Mouse (Mus musculus): ENCODE measurements around the gene Tmem52. TPM values are rescaled to one million over a fixed set of nuclear protein-coding genes. Genes with fewer than 3 reads are reported as not detected.

The Tmem52 gene
- polyA plus RNA-seq, 1 experiment from 2014 or later, result not detected

- no peak for ATAC-seq
- no peaks in the 10 kb centered on the region for H3K9me3 ChIP-seq
- no peak overlapping the region for H3K4me2 ChIP-seq (replicated peaks)
- H3K4me3 ChIP-seq (replicated peaks), result no peak overlapping the region
- no peak overlapping the region for H3K27ac ChIP-seq
- no peaks in the 10 kb centered on the region for H3K36me3 ChIP-seq
- no peaks in the 10 kb centered on the region for H3K27me3 ChIP-seq
- no peaks in the 10 kb centered on the region for H3K4me1 ChIP-seq (replicated peaks)
- whole genome bisulfite sequencing, result 84% methylated on average over 13 of the region's 13 CpGs
- no peak overlapping the region for H3K9ac ChIP-seq (replicated peaks)
Observed at GRCm38 (mm10) chr4:155463050-155463449, 5.9 kb upstream of the Tmem52 start.

GRCm38 (mm10) chr4:155463611-155464010, 5.3 kb upstream of the Tmem52 start:
- Histone ChIP-seq H3K4me2 (replicated peaks) (no peak overlapping the region), H3K36me3 (no peaks in the 10 kb centered on the region), H3K9ac (replicated peaks) (no peak overlapping the region), H3K4me3 (replicated peaks) (no peak overlapping the region), H3K4me1 (replicated peaks) (no peaks in the 10 kb centered on the region), H3K27ac (no peak overlapping the region), H3K9me3 (no peaks in the 10 kb centered on the region), H3K27me3 (no peaks in the 10 kb centered on the region)
- no peak for ATAC-seq
- WGBS, result 84% methylated on average over 6 of the region's 6 CpGs

- Histone ChIP-seq H3K4me3 (replicated peaks) (no peak overlapping the region), H3K9ac (replicated peaks) (no peak overlapping the region), H3K27ac (no peak overlapping the region), H3K36me3 (no peaks in the 10 kb centered on the region), H3K27me3 (no peaks in the 10 kb centered on the region), H3K9me3 (no peaks in the 10 kb centered on the region), H3K4me1 (replicated peaks) (0 out of 2 replicates have a peak, but pooled peaks cover 2% of the 10 kb centered on the region), H3K4me2 (replicated peaks) (no peak overlapping the region)
- ATAC-seq, result no peak
- 89% methylated on average over 4 of the region's 4 CpGs for WGBS
Observed at GRCm38 (mm10) chr4:155464061-155464460, 4.9 kb upstream of the Tmem52 start.

GRCm38 (mm10) chr4:155465607-155466006, 3.3 kb upstream of the Tmem52 start:
- Histone ChIP-seq H3K9ac (replicated peaks) (no peak overlapping the region), H3K9me3 (no peaks in the 10 kb centered on the region), H3K27me3 (no peaks in the 10 kb centered on the region; the same call in 1 of the 2 replicates), H3K27ac (no peak overlapping the region), H3K4me2 (replicated peaks) (no peak overlapping the region), H3K4me1 (replicated peaks) (0 out of 2 replicates have a peak, but pooled peaks cover 7% of the 10 kb centered on the region), H3K36me3 (no peaks in the 10 kb centered on the region), H3K4me3 (replicated peaks) (no peak overlapping the region)
- no peak for ATAC-seq
- WGBS, result 80% methylated on average over 6 of the region's 6 CpGs

- WGBS, result 81% methylated on average over 5 of the region's 5 CpGs
Observed at GRCm38 (mm10) chr4:155466080-155466479, 2.8 kb upstream of the Tmem52 start.

GRCm38 (mm10) chr4:155467237-155468010, 1.5 kb upstream of the Tmem52 start:
- ATAC-seq, result no peak

More at GRCm38 (mm10) chr4:155466080-155466479, 2.8 kb upstream of the Tmem52 start:
- Histone ChIP-seq H3K9ac (replicated peaks) (no peak overlapping the region), H3K27ac (no peak overlapping the region), H3K9me3 (no peaks in the 10 kb centered on the region), H3K4me3 (replicated peaks) (no peak overlapping the region), H3K4me2 (replicated peaks) (no peak overlapping the region), H3K4me1 (replicated peaks) (0 out of 2 replicates have a peak, but pooled peaks cover 7% of the 10 kb centered on the region), H3K27me3 (no peaks in the 10 kb centered on the region; the same call in 1 of the 2 replicates), H3K36me3 (no peaks in the 10 kb centered on the region)
- no peak for ATAC-seq

GRCm38 (mm10) chr4:155469590-155470262, 812 bp downstream of the Tmem52 start:
- H3K4me1 ChIP-seq (replicated peaks), result 0 out of 2 replicates have a peak, but pooled peaks cover 7% of the 10 kb centered on the region
- ATAC-seq, result no peak
- H3K27me3 ChIP-seq, result no peaks in the 10 kb centered on the region; the same call in 1 of the 2 replicates
- no peak overlapping the region for H3K27ac ChIP-seq
- no peak overlapping the region for H3K4me2 ChIP-seq (replicated peaks)
- 82% methylated on average over 18 of the region's 18 CpGs for WGBS
- H3K9me3 ChIP-seq, result no peaks in the 10 kb centered on the region
- no peak overlapping the region for H3K9ac ChIP-seq (replicated peaks)
- H3K4me3 ChIP-seq (replicated peaks), result no peak overlapping the region
- no peaks in the 10 kb centered on the region for H3K36me3 ChIP-seq

More at GRCm38 (mm10) chr4:155467237-155468010, 1.5 kb upstream of the Tmem52 start:
- H3K9me3 ChIP-seq, result no peaks in the 10 kb centered on the region
- no peaks in the 10 kb centered on the region; the same call in 1 of the 2 replicates for H3K27me3 ChIP-seq
- H3K9ac ChIP-seq (replicated peaks), result no peak overlapping the region
- H3K4me1 ChIP-seq (replicated peaks), result 0 out of 2 replicates have a peak, but pooled peaks cover 7% of the 10 kb centered on the region
- H3K4me3 ChIP-seq (replicated peaks), result no peak overlapping the region
- 82% methylated on average over 13 of the region's 13 CpGs for WGBS
- H3K4me2 ChIP-seq (replicated peaks), result no peak overlapping the region
- no peaks in the 10 kb centered on the region for H3K36me3 ChIP-seq
- no peak overlapping the region for H3K27ac ChIP-seq

- no peak overlapping the region for H3K27ac ChIP-seq
- H3K9me3 ChIP-seq, result no peaks in the 10 kb centered on the region
- WGBS, result 85% methylated on average over 16 of the region's 16 CpGs
- H3K27me3 ChIP-seq, result no peaks in the 10 kb centered on the region; the same call in 1 of the 2 replicates
- H3K36me3 ChIP-seq, result no peaks in the 10 kb centered on the region
- no peak overlapping the region for H3K4me3 ChIP-seq (replicated peaks)
- H3K4me2 ChIP-seq (replicated peaks), result no peak overlapping the region
- H3K9ac ChIP-seq (replicated peaks), result no peak overlapping the region
- ATAC-seq, result no peak
- H3K4me1 ChIP-seq (replicated peaks), result 0 out of 2 replicates have a peak, but pooled peaks cover 7% of the 10 kb centered on the region
Observed at GRCm38 (mm10) chr4:155470263-155470953, 1.5 kb downstream of the Tmem52 start.

- 0 out of 2 replicates have a peak, but pooled peaks cover 7% of the 10 kb centered on the region for H3K4me1 ChIP-seq (replicated peaks)
- H3K27me3 ChIP-seq, result no peaks in the 10 kb centered on the region; the same call in 1 of the 2 replicates
- no peak overlapping the region for H3K27ac ChIP-seq
- no peak overlapping the region for H3K4me2 ChIP-seq (replicated peaks)
- H3K9me3 ChIP-seq, result no peaks in the 10 kb centered on the region
- H3K36me3 ChIP-seq, result no peaks in the 10 kb centered on the region
- no peak for ATAC-seq
- H3K4me3 ChIP-seq (replicated peaks), result no peak overlapping the region
- no peak overlapping the region for H3K9ac ChIP-seq (replicated peaks)
- WGBS, result 85% methylated on average over 7 of the region's 7 CpGs
Observed at GRCm38 (mm10) chr4:155470997-155471396, 2.1 kb downstream of the Tmem52 start.

- Histone ChIP-seq H3K4me1 (replicated peaks) (0 out of 2 replicates have a peak, but pooled peaks cover 7% of the 10 kb centered on the region), H3K9me3 (no peaks in the 10 kb centered on the region), H3K27ac (no peak overlapping the region), H3K27me3 (no peaks in the 10 kb centered on the region; the same call in 1 of the 2 replicates), H3K4me3 (replicated peaks) (no peak overlapping the region), H3K36me3 (no peaks in the 10 kb centered on the region), H3K9ac (replicated peaks) (no peak overlapping the region), H3K4me2 (replicated peaks) (no peak overlapping the region)
- 90% methylated on average over 7 of the region's 7 CpGs for WGBS
- no peak for ATAC-seq
Observed at GRCm38 (mm10) chr4:155471406-155471805, 2.5 kb downstream of the Tmem52 start.

GRCm38 (mm10) chr4:155472716-155473290, 3.9 kb downstream of the Tmem52 start:
- WGBS, result 77% methylated on average over 3 of the region's 3 CpGs
- no peak overlapping the region for H3K4me3 ChIP-seq (replicated peaks)

More at GRCm38 (mm10) chr4:155472716-155473290, 3.9 kb downstream of the Tmem52 start:
- Histone ChIP-seq H3K27ac (no peak overlapping the region), H3K9ac (replicated peaks) (no peak overlapping the region), H3K27me3 (no peaks in the 10 kb centered on the region; the same call in 1 of the 2 replicates), H3K4me2 (replicated peaks) (no peak overlapping the region), H3K36me3 (no peaks in the 10 kb centered on the region), H3K4me1 (replicated peaks) (0 out of 2 replicates have a peak, but pooled peaks cover 7% of the 10 kb centered on the region), H3K9me3 (no peaks in the 10 kb centered on the region)
- ATAC-seq, result no peak

All from midbrain, embryonic 13.5 days (tissue).